Mouse (Mus musculus): ENCODE results near the gene 4930470P17Rik. TPM values are rescaled to one million over a fixed set of nuclear protein-coding genes. Genes with fewer than 3 reads are reported as not detected.
"Not testable (repeated sequence)": the region's sequence is repeated elsewhere in the genome, so short reads cannot be mapped to it uniquely, and the experiment has no call there.

Gene 4930470P17Rik
- not detected for total RNA-seq (2021)
- long read RNA-seq, experiment 1, result 0 reads
- long read RNA-seq, experiment 2, result 0 reads

DNA sequence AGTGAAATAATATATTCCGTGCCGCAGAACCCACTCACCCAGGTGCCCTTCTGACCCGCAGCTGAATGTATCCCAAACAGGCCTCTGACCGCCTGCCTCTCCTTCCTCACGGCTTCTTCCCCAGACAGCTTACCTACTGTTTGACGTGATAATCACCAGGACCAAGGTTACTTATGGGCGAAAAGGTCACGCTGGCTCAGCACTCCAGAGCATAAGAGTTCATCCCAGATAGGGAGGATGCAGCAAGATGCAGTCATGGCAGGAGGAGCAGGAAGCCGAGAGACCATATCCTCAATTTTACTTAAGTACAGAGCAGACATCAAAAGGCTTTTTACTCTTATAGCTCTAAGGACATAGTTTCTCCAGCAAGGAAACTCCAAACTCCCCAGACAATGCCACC lies at the start of gene 4930470P17Rik:
4930470P17Rik (minus strand) TSS at position 101 of the 400 bp plus-strand sequence.
- DNase-seq, result no peak

DNA sequence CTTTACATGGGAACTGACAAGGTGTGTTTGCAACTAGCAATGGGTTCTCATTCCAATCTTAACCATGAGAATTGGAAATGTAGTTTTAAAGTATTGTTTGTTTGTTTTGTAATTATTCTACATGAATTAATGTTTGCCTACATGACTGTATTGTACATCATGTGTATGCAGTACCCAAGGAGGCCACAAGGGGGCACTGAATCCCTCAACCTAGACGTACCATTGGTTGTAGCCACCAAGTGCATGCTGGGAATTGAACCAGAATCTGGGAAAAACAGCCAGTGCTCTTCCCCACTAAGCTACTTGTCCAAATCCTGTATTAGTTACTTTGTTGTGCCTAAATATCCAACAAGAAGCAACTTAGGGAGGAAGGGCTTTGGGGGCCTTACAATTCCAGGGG lies 49.7 kb upstream of the 4930470P17Rik start:
- no peak for DNase-seq

DNA sequence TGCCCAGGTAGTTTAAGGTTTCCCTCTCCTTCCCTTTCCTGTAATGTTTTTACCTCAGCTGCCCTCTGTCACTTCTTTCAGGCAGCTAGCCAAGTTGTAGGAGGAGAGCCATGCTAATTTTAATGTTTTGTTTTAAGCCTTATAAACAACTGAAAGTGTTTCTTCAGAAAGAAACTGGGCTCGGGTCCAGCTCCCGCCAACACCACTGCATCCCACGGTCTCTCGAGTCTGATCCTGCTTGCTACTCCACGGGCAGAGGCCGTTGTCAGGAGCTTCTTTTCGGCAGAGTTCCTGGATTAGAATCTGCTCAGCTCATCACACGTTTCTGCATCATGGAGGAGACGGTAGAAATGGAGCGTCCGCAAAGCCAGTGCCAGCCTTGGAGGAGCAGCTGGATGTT lies 46.7 kb upstream of the 4930470P17Rik start:
- DNase-seq, result no peak

DNA sequence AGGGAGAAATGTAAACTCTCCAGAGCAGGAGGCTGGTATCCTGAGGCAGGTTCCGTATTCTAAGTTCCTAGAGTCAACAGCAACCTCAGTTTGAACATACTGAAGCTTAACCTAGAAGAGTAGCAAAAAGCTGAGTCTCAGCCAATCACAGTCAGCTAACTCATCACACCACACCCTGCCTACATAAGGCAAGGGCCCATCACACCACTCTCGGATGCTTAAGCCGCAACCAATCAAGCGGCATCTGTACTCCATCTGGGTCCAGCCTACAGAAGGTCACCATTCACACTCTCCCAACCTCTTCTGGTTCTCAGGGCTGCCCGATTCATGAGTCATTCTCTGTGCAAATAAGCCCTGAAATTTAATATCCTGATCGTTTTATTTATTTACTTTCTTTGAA lies 44.4 kb upstream of the 4930470P17Rik start:
- DNase-seq, result no peak

DNA sequence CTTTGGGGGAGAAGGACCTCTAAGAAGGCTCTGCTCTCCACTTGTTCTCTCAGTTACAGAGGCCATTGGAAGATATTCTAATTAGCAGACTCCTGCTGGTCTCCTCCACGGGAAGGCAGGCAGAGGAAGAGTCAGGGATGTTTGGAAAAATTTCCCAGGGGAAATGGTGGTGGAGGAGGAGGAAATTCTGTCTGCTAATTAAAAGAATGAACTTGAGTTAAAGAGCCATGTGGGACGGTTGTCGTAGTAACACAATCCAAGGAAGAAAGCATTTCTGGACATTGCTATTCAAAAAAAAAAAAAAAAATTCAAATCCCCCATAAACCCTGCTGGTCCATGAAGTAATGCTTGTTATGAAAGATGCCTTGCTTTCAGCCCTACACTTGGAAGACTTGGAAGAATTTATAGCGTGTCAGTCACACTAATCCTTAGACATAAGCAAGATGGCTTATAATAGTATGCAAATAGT lies 40.6 kb upstream of the 4930470P17Rik start:
- no peak for DNase-seq

DNA sequence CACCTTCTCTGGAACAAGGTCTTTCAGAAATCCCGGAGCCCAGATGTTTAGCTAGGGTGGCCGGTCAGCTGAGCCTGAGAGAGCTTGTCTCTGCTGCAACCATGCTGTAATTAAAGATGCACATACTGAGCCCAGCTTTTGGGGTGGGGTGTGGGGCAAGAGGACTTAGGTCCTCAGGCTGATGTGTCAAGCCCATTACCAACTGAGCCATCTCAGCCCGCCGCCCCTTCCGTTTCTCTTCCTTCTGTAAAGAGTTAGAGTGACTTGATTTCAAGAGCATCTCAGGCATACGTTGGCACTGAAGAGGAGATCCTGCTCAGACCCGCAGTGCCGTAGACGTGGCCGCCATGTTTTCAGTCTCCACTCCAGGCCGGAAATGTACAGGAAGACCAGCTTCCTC lies 38.5 kb upstream of the 4930470P17Rik start:
- DNase-seq, result no peak

DNA sequence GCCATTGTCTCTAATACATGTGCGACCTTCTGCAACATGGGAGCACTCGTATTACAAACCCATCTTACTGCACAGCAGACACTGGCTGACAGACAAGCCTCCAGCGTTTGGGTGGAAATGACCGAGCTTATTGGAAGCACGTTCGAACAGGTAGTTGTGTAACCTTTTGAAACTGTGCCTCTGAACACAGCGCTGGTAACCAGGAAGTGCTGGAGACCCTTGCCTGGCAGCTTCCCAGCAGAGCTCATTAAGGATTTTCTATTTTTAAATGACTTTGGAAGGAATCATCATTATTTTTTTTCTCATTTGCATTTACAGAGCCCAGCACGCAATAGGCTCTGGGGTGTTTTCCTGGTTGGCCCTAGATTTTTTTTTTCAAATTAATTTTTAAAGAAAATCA lies 36.9 kb upstream of the 4930470P17Rik start:
- DNase-seq, result no peak

DNA sequence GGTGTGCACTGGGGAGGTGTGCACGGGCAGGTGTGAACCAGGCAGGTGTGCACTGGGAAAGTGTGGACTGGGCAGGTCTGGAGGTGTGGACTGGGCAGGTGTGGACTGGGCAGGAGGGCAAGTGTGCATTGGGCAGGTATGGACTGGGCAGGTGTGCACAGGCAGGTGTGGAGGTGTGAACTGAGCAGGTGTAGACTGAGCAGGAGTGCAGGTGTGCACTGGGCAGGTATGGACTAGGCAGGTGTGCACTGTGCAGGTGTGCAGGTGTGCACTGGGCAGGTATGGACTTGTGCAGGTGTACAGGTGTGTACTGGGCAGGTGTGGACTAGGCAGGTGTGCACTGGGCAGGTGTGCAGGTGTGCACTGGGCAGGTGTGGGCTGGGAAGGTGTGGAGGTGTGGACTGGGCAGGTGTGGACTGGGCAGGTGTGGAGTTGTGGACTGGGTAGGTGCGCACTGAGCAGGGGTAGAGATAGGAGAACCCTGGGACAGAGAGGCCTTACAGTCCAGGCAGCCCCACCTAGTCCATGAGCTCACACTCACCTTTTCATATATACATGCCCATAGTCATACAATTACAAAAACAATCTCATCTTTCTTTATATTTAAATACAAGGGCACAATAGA lies 31.3 kb upstream of the 4930470P17Rik start:
- no peak for DNase-seq

DNA sequence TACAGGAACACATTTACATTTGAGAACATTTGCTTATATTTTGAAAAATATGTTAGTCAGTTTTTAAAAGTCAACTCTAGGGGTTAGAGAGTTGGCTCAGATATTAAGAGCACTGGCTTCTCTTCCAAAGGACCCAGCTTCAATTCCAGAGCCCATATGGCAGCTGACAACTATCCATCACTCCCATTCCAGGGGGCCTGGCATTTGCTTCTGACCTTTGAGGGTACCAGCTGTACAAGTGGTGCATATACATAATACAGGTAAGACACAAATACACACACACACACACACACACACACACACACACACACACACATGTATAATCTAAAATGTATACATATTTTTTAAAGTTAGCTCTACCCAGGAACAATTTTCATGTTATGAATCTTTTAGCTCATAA lies 30.6 kb upstream of the 4930470P17Rik start:
- DNase-seq, result no peak

DNA sequence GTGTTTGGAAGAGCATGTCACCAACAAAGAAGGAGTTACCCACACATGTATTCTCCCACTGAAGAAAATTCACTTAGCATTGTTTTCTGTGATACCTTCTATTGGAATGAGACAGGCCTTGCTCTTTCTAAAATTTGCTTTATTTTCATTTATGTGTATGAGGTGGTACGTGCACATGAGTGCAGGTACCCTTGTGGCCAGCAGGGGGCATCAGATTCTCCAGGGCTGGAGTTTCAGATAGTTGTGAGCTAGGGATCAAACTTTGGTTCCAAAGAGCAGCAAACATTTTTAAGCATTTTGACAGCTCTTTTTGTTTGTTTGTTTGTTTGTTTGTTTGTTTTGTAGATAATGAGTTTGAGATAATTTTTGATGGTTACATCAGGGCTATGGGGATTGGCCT lies 29.6 kb upstream of the 4930470P17Rik start:
- DNase-seq, result no peak

DNA sequence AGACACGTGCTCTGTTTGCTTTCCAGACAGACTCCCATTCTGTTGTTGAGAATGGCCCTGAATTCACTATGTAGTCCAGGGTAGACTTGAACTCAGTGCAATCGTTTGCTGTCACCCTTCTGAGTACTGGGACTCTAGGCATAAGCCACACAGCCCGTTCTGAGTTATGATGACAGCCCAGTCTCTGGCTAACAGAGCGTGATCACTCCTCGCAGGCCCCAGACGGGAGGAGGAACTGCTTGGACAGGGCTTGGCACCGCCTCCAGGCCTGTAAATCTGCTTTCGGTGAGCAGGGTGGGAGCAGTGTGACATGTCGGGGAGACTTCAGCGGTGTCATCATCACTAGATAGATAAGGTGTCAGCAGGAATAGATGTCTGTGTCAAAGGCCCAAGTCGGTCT lies 28.7 kb upstream of the 4930470P17Rik start:
- no peak for DNase-seq

DNA sequence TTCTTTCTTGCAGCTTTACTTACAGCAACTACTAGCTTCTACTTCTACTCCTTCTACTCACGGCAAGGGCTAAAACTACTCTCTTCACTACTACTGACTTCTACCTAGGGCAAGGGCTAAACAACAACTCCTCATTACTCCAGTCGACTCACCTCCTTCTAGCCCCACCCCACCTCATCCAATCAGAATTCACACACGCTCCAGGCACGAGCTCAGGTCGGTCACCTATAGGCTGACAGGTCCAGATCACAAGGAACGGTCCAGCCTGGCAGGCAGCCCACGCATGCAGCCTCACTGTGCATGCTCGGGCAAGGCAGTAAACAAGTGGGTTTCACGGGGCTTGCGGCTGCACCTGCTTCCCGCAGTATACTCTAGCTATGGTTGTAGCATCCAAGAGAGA lies 26.2 kb upstream of the 4930470P17Rik start:
- DNase-seq, result not testable (repeated sequence)

DNA sequence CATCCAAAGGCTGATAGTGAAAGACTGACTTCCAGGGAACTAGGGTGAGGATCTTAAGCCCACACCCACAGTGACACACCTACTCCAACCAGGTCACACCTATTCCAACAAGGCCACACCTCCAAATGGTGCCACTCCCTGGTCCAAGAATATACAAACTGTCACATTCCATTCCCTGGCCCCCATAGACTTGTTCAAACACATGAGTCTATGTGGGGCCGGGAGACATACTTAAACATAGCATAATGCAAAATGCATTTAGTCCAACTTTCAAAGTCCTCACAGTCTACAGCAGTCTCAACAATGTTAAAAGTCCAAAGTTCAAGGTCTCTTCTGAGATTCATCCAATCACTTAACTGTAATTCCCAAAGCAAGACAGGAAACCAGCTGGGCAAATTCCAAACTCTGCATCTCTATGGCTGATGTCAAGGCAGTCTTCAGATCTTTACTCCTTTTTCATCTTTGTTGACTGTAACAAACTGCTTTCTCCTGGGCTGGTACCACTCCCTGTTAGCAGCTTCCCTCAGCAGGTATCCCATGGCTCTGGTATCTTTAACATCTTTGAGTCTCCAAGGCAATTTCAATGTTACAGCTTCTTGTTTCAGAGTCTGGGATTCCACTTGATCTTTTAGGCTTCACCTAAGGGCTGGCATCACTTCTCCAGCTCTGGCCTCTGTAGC lies 22.5 kb upstream of the 4930470P17Rik start:
- DNase-seq, result not testable (repeated sequence)

DNA sequence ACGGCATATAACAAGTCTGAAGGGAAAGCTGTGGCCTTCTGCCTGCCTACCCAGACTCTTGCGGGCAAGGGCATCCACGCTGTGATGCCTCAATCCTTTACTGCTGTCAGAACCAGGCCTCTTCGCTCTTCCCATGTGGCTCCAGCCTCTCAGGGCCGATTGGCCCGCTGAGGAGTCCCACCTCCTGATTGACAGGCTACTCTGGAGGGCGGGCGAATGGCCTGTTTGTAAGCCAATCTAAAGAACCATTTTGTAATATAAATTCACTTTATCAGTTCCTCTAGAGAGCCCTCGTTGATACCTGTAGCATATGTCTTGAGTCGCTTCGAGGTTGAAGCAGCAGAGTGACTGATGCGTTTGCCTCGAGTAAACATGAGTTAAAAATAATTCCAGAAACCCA lies 21.2 kb upstream of the 4930470P17Rik start:
- no peak for DNase-seq

DNA sequence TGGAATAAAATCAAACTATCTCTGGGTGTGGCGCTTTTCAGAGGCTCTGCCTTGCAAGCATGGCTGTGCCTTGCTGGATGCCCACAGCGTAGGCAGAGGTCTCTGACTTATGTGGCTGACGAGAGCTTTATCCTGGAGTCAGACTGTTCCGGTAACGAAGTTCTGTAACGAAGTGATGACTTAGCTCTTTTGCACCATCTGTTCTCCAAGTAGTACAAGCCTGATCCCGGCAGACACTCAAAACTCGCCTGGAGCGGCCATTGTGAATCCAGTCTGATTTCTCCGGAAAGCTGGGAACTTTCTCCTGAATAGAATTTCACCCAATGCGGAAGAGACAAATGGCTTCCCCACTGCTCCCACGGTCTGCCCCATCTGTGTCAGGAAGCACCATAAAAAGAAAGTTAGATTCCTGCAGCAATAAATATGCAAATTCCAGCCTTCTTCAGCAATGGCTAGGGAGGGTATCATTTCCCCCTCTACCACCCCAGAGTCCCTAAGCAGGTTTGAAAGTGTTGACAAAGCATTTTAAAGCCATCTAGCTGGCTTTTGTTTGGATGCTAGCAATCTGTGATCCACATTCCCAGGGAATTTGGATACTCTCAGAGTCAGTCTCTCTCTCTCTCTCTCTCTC lies 17.2 kb upstream of the 4930470P17Rik start:
- DNase-seq, result no peak

DNA sequence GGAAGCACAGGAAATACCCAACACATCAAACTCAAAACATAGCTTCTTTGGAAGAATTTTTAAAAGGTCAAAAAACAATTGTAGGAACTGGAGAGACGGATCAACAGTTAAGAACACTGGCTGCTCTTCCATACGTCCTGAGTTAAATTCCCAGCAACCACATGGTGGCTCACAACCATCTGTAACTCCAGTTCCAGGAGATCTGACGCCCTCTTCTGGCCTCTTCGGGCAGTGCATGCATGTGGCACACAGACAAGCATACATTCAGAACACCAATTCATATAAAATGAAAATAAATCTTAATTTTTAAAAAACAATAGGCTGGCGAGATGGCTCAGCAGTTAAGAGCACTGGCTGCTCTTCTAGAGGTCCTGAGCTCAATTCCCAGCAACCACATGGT lies 10.0 kb upstream of the 4930470P17Rik start:
- DNase-seq, result not testable (repeated sequence)

DNA sequence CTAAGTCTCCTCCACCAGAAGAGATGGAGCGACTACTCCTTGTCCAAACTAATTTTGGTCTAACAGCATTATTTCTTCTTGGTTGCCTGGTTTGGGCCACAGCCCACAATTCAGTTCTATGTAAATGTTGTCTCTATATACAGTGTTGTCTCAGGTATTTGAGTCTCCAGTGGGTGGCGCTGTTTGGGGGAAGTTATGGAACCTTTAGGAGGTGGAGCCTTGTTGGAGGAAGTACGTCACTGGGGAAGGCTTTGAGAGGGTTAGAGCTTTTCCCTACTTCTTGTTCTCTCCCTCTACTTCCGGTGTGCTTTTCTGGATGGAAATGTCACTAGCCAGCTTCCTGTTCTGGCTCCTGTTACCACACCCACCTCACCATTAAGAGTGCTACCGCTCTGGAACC lies 646 bp downstream of the 4930470P17Rik start:
- DNase-seq, result no peak

DNA sequence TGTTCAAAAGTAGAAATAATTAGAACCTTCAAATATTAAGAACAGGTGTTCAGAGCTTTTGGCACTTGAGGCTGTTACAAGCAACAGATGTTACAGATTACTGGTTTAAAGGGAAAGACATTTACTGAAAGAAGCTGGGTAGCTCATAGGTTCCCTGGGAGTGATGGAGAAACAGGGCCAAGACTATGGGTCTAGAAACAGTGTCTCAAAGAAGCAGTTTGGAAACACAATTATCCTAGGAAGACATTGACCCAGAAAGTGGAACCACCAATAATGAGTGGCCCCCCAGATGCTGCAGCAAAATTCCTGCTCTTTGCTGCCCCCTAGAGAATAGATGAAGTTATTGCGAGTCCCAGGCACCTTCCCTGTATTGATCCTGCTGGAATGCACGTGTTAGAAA lies 4.2 kb downstream of the 4930470P17Rik start:
- DNase-seq, result peak in 1 of 2 experiments; percentile 27

DNA sequence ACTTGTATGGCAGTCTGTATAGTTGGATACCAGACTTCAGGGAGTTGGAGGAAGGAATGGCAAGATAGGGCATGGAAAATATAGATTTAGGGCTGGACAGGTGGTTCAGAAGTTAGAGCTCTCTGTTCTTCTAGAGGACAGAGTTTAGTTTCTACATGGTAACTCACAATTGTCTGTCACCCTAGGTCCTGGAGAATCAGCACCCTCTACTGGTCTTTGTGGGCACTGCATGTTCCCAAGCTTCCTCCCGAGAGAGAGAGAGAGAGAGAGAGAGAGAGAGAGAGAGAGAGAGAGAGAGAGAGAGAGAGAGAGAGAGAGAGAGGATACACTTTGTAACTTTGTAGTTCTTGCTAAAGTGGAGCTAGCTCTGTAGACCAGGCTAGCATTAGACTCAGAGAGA lies 5.1 kb downstream of the 4930470P17Rik start:
- peak; percentile 23 to 69 for DNase-seq

DNA sequence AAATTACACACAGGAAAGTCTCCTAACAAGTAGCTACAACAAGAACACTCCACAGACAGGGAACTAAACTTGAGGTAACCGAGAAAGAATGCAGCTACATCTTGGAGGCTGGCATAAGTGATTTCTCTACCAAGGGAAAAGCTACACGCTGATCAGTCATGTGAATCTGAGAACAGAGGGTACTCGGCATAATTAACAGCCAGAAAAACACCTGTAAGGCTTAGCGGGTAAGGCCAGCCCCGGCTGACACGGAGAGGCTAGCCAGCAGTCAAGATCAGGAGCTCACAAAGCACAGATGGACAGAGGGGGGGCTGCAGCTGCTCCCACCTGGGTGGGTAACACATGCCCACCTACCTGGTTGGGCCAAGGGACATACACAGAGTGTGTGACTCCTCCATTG lies 9.7 kb downstream of the 4930470P17Rik start:
- DNase-seq, result no peak

DNA sequence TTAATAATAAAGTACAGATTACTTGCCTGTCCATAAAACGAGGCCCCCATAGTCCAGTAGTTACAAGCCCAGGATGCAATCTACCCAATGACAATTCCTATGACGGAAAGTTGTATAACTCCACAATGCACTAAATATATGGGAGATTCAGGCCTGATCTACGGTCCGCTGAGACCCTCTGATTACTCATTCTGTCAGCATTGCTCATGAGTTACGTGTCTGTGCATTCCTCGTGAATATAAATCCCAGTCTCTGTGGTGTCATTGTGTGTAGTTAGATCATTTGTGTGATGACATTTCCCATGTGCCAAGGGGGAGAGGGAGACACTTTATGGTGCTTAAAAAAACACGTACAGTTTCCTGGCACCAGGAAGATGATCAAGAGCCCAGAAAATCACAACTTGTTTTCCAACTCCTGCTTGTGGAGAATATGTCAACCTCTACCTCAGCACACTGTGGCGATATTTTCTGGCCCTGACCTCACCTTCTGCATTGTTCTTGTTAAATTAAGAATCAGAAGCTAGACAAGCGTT lies 13.4 kb downstream of the 4930470P17Rik start:
- no peak for DNase-seq

DNA sequence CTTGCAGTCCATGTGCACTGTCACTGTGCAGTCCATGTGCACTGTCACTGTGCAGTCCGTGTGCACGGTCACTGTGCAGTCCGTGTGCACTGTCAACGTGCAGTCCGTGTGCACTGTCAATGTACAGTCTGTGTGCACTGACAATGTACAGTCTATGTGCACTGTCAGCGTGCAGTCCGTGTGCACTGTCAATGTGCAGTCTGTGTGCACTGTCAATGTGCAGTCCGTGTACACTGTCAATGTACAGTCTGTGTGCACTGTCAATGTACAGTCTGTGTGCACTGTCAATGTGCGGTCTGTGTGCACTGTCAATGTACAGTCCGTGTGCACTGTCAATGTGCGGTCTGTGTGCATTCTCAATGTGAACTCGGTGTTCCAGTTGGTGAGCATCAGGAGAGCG lies 17.1 kb downstream of the 4930470P17Rik start:
- no peak for DNase-seq

DNA sequence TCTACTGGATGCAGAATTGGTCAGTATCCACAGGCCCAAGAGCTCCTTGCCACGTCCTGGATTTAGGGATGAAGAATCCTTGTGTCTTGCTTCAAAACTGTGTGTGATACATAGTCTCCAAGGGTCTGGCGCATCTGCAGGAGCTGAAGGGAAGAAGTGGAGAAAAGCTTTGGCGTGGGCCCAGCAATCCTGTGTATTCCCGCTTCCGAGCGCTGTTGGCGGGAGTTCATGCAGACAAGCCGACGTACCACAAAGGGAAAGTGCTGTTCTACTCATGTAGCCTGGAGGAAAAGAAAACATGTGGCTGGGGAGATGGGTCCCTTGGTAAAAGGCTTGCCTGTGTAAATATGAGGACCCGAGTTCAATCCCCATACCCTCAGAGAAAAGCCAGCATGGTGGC lies 22.3 kb downstream of the 4930470P17Rik start:
- DNase-seq, result no peak
